Mouse (Mus musculus) mouse trophoblast stem cell (cell line): ENCODE data around the gene Bmf.

Experiments
- in situ Hi-C, 2 experiments: fragments of 300-500 bp; cut with MseI, MboI; formaldehyde crosslinking; loops; 2 replicates in 1 of 2; 3 replicates in 1 of 2; pipeline ENCODE4 v1.15.1; 2025

The Bmf gene

DNA sequence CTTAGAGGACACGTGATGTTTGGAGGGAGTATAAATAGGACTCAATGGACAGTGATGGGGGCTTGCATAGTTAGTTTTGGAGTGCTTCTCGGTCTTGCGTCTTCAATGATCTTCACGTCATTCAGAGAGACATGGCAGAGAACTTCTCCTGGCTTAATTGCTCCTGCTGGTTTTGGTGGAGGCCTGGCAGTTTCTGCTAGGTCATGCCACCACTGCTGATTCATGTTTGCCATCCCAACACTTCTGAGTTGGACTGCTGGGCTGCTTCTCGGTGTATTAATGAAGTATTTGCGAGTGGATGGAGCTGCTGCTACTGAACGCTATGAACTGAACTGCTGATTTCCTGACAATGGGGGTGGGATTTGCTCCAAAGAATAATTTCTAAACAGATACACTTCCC, 68.6 kb downstream of the Bmf start:
- in situ Hi-C loops: loop anchor here in 1 of 2 experiments (5.0 kb wide), 1 partner anchor 121 kb away; no protein-coding TSS in a partner anchor

DNA sequence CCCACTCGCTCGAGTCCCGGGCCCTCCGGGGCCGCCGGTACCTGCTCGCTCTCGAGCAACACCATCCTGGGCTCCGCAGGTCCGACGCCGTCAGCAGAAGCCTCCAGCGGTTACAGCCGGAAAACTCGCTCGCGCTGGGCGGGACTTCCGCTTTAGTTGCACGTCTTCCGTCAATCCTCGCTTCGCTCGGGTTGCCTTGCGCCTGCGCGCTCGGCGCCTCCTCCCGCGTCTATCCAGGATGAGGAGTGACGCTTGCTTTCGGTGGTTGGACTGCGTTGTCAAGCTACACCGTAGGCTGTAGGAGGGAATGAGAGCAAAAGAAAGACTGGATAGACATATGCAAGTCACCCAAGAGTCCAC, 70.0 kb downstream of the Bmf start, which contains the start of gene Srp14:
Srp14 (minus strand) TSS at position 162 of the 360 bp plus-strand sequence.
- in situ Hi-C loops: no loop called here

DNA sequence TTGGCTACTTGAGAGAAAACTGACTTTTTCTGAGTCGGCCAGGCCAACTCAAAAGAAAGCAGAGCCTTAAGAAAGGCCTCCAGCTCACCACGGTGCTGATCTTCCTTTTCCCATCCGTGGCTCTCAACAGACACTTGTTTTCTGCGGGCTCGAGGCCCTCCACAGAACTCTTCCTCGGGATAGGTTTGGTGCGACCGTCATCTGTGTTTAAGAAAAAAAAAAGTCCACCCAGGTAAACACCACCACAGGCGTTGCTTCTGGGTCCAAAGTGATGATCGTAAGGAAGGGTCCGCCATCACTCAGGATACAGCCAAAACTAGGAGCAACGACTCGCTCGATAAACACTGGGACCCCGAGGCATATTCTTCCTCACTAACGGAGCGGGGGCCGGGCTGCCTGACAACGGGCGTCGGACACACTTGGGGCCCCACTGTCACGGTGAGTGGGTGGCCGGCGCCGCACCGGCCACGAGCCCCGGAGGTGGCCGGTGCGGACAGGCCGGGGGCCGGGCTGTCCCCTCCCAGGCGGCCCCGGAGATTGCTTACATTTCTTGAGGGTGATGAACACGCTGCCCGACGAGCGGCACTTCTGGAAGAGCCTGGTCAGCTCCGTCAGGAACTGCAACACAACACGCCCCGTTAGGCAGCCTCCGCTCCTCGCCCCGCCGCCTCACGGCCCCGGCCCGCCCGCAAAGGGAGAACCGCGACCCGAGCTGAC, 70.5 kb downstream of the Bmf start:
- in situ Hi-C loops: no loop called here
